Mouse (Mus musculus): ENCODE measurements around the gene Pla2g4a. TPM values are rescaled to one million over a fixed set of nuclear protein-coding genes. Genes with fewer than 3 reads are reported as not detected.

The Pla2g4a gene
- polyA plus RNA-seq, 1 experiment from 2014 or later, result 5.5 TPM

DNA sequence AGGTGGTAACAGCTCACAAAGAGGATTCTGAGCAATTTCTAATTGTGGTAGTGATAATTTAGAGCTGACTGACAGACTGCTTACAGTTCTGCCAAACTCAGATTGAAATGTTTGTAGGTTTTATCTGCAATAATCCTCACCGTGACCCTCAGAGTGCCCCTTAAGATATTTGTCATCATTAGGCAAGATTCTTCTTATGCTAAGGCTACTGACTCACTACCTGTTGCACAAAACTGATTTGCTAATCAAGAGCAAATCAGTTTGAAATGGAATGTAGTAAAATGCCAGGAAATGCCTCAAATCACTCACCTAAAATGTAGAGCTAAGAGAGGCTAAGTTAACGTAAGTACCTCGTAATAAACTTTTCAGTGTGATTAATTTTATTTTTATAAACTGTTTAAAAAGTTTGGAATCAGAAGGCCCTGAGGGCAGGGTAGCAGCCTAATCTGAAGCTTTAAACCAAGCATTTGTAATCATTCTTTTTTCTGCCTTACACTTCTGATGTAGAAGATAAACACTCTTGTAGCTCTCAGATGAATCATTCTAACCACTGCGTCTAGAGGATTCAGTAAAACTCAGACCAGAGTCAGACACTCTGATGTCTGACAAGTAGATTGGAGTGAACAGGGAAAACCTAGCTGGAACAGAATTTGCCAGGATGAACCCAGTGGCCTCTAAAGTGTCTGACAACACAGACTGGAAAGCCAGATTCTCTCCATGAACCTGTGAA, 147.3 kb downstream of the Pla2g4a start:
- no peak overlapping the region for H3K9ac ChIP-seq (replicated peaks)
- H3K4me3 ChIP-seq (ENCODE audit: low read depth, low read length), result no peak overlapping the region
- H3K4me1 ChIP-seq (ENCODE audit: insufficient read depth), result no peaks in the 10 kb centered on the region
- ATAC-seq (no peak), DNase-seq (no peak)
- H3K9me3 ChIP-seq (ENCODE audit: low read length), result no peaks in the 10 kb centered on the region
- no peak for TF ChIP-seq CTCF (IDR thresholded peaks at IDR 0.05; ENCODE audit: low read depth)
- TF ChIP-seq EP300 (IDR thresholded peaks at IDR 0.05; ENCODE audit: low read depth), result no peak
- H3K27me3 ChIP-seq (ENCODE audit: insufficient read depth, low read length), result no peaks in the 10 kb centered on the region
- no peak overlapping the region for H3K27ac ChIP-seq (ENCODE audit: low read depth)
- H3K4me2 ChIP-seq (ENCODE audit: low read depth, low read length), result no peak overlapping the region
- H3K36me3 ChIP-seq (replicated peaks; ENCODE audit: insufficient read depth, low read length), result no peaks in the 10 kb centered on the region
- WGBS (ENCODE audit: insufficient replicate concordance), result 78% methylated on average over 4 of the region's 4 CpGs

DNA sequence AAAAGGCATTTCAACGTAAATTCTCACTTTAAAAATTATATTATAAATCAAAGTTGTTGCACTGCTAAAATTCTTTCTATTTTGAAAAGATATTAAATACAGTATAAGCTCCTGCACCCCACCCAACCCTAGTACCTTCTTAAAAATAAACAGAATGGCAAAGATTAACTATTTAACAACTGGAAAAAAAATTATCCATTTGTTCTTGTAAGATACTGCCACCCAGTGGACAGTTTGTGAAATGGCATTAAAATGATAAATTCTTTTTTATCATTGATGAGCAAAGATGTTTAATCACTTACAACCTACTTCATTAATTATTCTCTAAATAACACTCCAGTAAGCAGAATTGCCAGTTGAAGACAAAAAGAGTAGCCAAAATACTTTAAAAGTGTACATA, 151.6 kb downstream of the Pla2g4a start:
- ATAC-seq (no peak), DNase-seq (no peak)
- TF ChIP-seq CTCF (IDR thresholded peaks at IDR 0.05; ENCODE audit: low read depth) (peak; percentile 36), EP300 (IDR thresholded peaks at IDR 0.05; ENCODE audit: low read depth) (no peak)
- Histone ChIP-seq H3K4me2 (ENCODE audit: low read depth, low read length) (no peak overlapping the region), H3K36me3 (replicated peaks; ENCODE audit: insufficient read depth, low read length) (no peaks in the 10 kb centered on the region), H3K9me3 (ENCODE audit: low read length) (no peaks in the 10 kb centered on the region), H3K27ac (ENCODE audit: low read depth) (no peak overlapping the region), H3K4me3 (ENCODE audit: low read depth, low read length) (no peak overlapping the region), H3K9ac (replicated peaks) (no peak overlapping the region), H3K27me3 (ENCODE audit: insufficient read depth, low read length) (no peaks in the 10 kb centered on the region), H3K4me1 (ENCODE audit: insufficient read depth) (no peaks in the 10 kb centered on the region)
- 76% methylated on average over 1 of the region's 1 CpGs for WGBS (ENCODE audit: insufficient replicate concordance)

Other genes starting within 250 kb of the Pla2g4a start
- gene Ptgs2, start 138.7 kb upstream of the Pla2g4a start, polyA plus RNA-seq (2015; fragmentation: Nextera tagmentation; extraction: Ambion mirVana), result not detected in 2 replicates

Data from liver, postnatal 0 days (tissue).